Mouse (Mus musculus) lung, embryonic 15.5 days (tissue): Measurements from ENCODE around the gene Ttc28. TPM values are rescaled to one million over a fixed set of nuclear protein-coding genes. Genes with fewer than 3 reads are reported as not detected.
"Not testable (repeated sequence)": the region's sequence is repeated elsewhere in the genome, so short reads cannot be mapped to it uniquely, and the experiment has no call there.

Experiments
- ATAC-seq: fragments of 200-750 bp; cut with Nextera tagmentation; 2 replicates; pipeline ENCODE4 v1.8.0; 2017; ENCODE audit warnings: moderate number of reproducible peaks, borderline replicate concordance; ENCODE audit not compliant: low FRiP score, low TSS enrichment; ENCODE audit errors: extremely low read depth
- H3K27ac ChIP-seq: fragments of 300-500 bp; sonication (generic); 2 replicates; pipeline ENCODE4 v1.5.1; 2015; ENCODE audit warnings: moderate library complexity, mild to moderate bottlenecking, inconsistent platforms
- H3K27me3 ChIP-seq: fragments of 300-500 bp; sonication (generic); 2 replicates; pipeline ENCODE4 v1.6.1; 2015; ENCODE audit warnings: inconsistent platforms
- H3K36me3 ChIP-seq: fragments of 300-500 bp; sonication (generic); 2 replicates; pipeline ENCODE4 v1.6.1; 2015; ENCODE audit warnings: inconsistent platforms
- H3K4me1 ChIP-seq: fragments of 300-500 bp; sonication (generic); 2 replicates; pipeline ENCODE4 v1.6.1; 2015; ENCODE audit warnings: inconsistent platforms
- H3K4me2 ChIP-seq: fragments of 300-500 bp; sonication (generic); 2 replicates; pipeline ENCODE4 v1.6.1; 2015; ENCODE audit warnings: inconsistent platforms, mild to moderate bottlenecking, moderate library complexity
- H3K4me3 ChIP-seq: fragments of 300-500 bp; sonication (generic); 2 replicates; pipeline ENCODE4 v1.5.1; 2015; ENCODE audit warnings: mild to moderate bottlenecking, inconsistent platforms
- H3K9ac ChIP-seq: fragments of 300-500 bp; sonication (generic); 2 replicates; pipeline ENCODE4 v1.6.1; 2015; ENCODE audit warnings: inconsistent platforms
- H3K9me3 ChIP-seq: fragments of 300-500 bp; sonication (generic); 2 replicates; pipeline ENCODE4 v1.6.1; 2016; ENCODE audit warnings: inconsistent platforms
- WGBS: fragments of 180-500 bp; shearing (Covaris S2); methylation state at CpG from one replicate; pipeline ENCODE4 v1.1.7; 2015; 5-methylcytosine and 5-hydroxymethylcytosine counted together
- polyA plus RNA-seq: library from polyadenylated mRNA; unstranded; fragments of >200 nt; fragmentation: Nextera tagmentation; extraction: Ambion mirVana; gene quantifications from 2 replicates; pipeline ENCODE4 v1.2.1, GENCODE M21; 2015

Ttc28 gene
- 9.9 and 10.4 TPM in 2 replicates for polyA plus RNA-seq

DNA sequence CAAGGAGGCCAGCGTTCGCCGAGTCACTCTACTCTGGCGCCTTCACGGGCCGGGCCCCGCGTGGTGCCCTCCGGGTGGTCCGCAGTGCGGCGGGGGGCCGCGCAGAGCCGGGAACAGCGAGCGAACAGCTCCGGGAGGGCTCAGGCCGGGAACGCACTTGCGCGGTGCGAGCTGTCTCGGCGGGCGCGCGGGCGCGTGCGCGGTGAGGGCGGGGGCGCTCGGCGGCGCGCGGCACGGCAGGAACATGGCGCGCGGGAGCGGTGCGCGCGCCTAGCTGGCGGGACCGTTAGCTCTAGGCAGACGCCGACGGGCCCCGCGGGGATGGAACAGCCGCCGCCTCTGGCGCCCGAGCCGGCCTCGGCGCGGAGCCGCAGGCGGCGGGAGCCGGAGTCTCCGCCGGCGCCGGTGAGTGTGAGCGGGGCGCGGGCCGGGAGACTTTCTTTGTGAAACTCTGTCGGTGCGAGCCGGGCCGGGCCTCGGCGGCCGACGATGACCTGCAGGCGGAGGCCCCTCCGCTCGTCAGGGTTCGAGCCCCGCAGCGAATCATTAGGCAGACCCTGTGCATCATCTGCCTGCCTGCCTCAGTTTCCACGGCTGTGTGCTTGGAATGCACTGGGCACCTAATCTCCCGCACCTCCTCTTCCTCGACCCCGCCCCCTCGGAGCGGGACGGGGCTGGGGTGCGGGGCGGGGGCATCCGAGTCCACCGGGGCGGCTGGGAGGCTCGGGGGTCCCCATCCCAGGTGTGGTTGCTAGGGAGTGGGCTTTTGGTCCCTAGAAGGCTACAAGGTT lies at the start of gene Ttc28:
Ttc28 (plus strand) TSS at position 220 of the 791 bp plus-strand sequence.
- peak within 1 kb of the TSS; percentile 42; the same call in 1 of the 2 replicates for H3K27ac ChIP-seq
- H3K4me1 ChIP-seq, result peaks cover 13% of the 10 kb centered on the region
- peak; percentile 93 for ATAC-seq
- H3K4me3 ChIP-seq, result peak within 1 kb of the TSS; percentile 89
- peak within 1 kb of the TSS; percentile 93 for H3K4me2 ChIP-seq
- peak within 1 kb of the TSS; percentile 86 for H3K9ac ChIP-seq
- H3K36me3 ChIP-seq, result peaks cover 7% of the 10 kb centered on the region; the same call in 1 of the 2 replicates
- under 1% methylated on average over 94 of the region's 101 CpGs for WGBS
- H3K27me3 ChIP-seq, result no peaks in the 10 kb centered on the region
- H3K9me3 ChIP-seq, result no peaks in the 10 kb centered on the region

DNA sequence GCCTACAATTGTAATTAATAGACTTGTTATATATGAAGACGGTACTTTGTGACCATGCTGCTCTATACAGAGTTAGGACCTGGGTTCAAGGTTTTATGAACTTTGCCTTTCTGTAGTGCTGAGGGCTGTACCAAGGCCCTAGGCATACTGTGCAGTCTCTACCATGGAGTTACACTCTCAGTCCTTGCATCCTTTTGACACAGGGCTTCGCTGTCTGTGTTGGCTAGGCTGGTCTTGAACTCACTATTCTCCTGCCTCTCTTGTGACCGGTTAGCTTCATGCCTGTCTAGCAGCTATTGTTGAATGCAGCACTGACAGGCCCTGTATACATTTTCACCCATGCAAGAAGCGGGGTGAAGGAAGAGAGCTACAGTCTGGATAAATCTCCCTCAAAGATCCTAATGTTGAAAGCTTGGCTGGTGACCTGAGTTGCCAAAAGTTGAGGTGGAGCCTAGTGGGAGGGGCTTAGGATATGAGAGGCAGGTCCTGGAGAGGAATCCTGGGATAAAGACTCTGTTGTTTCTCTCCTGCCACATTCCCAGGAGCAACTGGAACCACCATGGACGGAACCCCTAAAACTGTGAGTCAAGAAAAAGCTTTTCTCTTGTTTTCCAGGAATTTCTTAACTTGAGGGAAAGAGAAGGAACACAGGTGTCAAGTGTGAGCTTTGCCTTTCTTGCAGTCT lies 48.4 kb upstream of the Ttc28 start:
- ATAC-seq, result no peak
- Histone ChIP-seq H3K9ac (no peak overlapping the region), H3K27me3 (no peaks in the 10 kb centered on the region), H3K27ac (no peak overlapping the region), H3K36me3 (no peaks in the 10 kb centered on the region; the same call in 1 of the 2 replicates), H3K4me2 (no peak overlapping the region), H3K4me1 (peaks cover 4% of the 10 kb centered on the region), H3K9me3 (no peaks in the 10 kb centered on the region), H3K4me3 (no peak overlapping the region)
- 86% methylated on average over 5 of the region's 5 CpGs for WGBS

DNA sequence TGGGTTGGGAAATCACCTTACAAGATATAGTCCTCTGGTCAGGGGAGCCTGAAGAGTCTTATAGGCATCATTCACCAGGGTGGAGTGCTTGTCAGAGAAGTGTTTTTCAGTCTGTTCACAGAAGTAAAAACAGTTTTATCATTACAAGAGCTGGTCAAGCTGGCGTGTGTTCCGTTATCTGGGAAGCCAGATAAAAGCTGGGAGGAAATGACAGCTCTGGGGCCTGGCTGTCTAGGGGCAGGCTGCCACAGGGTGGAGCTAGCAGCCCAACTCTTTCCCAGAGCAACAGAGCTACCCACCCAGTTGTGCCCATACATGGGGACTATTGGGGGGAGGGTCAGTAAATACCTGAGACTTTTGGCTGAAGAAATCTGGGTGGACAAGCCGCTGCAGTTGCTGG lies 43.6 kb upstream of the Ttc28 start:
- H3K4me2 ChIP-seq, result no peak overlapping the region
- 19% methylated on average over 3 of the region's 3 CpGs for WGBS

GRCm38 (mm10) chr5:110838016-110838415 lies 41.6 kb upstream of the Ttc28 start:
- not testable (repeated sequence) for H3K9ac ChIP-seq, ATAC-seq, H3K36me3 ChIP-seq, H3K4me2 ChIP-seq, H3K4me3 ChIP-seq, H3K9me3 ChIP-seq, H3K27ac ChIP-seq, H3K27me3 ChIP-seq
- 88% methylated on average over 5 of the region's 5 CpGs for WGBS
- H3K4me1 ChIP-seq, result peaks cover 28% of the 10 kb centered on the region

More for the DNA sequence above, 43.6 kb upstream of the Ttc28 start:
- no peak for ATAC-seq
- Histone ChIP-seq H3K4me1 (peaks cover 24% of the 10 kb centered on the region), H3K36me3 (no peaks in the 10 kb centered on the region; the same call in 1 of the 2 replicates), H3K9me3 (no peaks in the 10 kb centered on the region), H3K9ac (no peak overlapping the region), H3K27ac (no peak overlapping the region), H3K27me3 (no peaks in the 10 kb centered on the region), H3K4me3 (no peak overlapping the region)

GRCm38 (mm10) chr5:110839038-110839677 lies 40.4 kb upstream of the Ttc28 start:
- Histone ChIP-seq H3K27me3 (no peaks in the 10 kb centered on the region), H3K9ac (peak overlapping the region; percentile 63), H3K4me2 (peak overlapping the region; percentile 78), H3K9me3 (no peaks in the 10 kb centered on the region), H3K4me1 (peaks cover 28% of the 10 kb centered on the region), H3K36me3 (peaks cover 6% of the 10 kb centered on the region), H3K27ac (peak overlapping the region; percentile 78), H3K4me3 (peak overlapping the region; percentile 69)
- 5% methylated on average over 28 of the region's 28 CpGs for WGBS
- ATAC-seq, result peak; percentile 50

DNA sequence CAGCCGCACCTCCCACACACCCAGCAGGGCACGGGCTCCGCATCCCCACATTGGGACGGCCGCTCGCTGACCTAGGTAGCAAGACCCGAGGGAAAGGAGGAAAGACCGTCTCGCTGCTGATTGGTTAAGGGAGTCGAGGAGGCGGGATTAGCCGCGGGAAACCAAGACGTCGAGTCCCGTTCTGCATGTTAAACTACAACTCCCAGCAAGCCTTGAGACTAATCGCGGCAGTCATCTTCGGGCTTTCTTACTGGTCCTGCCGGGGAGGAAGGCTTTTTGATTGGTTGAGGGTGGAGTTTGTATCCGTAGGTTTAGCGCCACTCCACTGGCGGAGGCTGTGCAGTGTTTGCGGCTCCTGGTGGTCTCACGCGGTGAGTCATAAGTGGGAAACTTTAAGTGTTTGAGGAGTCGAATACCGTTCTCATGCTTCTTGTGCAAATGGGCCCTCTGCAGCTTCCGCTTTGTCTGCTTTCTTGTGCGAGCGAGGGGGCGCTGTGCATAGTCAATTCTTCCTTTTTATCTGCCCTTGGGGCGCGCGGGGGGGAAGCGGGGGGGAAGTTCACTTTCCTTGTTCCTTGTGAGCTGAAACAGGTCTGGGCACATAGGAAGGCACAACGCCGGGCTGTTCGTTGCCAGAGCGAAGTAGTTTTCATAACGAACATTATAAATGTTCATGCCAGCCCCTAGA lies 39.8 kb upstream of the Ttc28 start, which contains the start of the genes Hscb and Chek2:
Hscb (minus strand) TSS at position 100 of the 688 bp plus-strand sequence.
Chek2 (plus strand) TSS at position 302 of the 688 bp plus-strand sequence.
- Histone ChIP-seq H3K9me3 (no peaks in the 10 kb centered on the region), H3K4me3 (peak within 1 kb of the TSS; percentile 69), H3K9ac (peak within 1 kb of the TSS; percentile 63), H3K27ac (peak within 1 kb of the TSS; percentile 89), H3K27me3 (no peaks in the 10 kb centered on the region), H3K4me1 (peaks cover 28% of the 10 kb centered on the region), H3K4me2 (peak within 1 kb of the TSS; percentile 78), H3K36me3 (peaks cover 8% of the 10 kb centered on the region)
- peak; percentile 98 for ATAC-seq
- under 1% methylated on average over 41 of the region's 41 CpGs for WGBS

- Histone ChIP-seq H3K4me2 (peak overlapping the region; percentile 78), H3K9me3 (no peaks in the 10 kb centered on the region), H3K36me3 (peaks cover 9% of the 10 kb centered on the region), H3K27me3 (no peaks in the 10 kb centered on the region), H3K4me3 (peak overlapping the region; percentile 69), H3K9ac (peak overlapping the region; percentile 44), H3K27ac (peak overlapping the region; percentile 89), H3K4me1 (peaks cover 28% of the 10 kb centered on the region)
- ATAC-seq, result no peak
- 5% methylated on average over 4 of the region's 4 CpGs for WGBS
Observed at GRCm38 (mm10) chr5:110840465-110840864, 39.1 kb upstream of the Ttc28 start.

DNA sequence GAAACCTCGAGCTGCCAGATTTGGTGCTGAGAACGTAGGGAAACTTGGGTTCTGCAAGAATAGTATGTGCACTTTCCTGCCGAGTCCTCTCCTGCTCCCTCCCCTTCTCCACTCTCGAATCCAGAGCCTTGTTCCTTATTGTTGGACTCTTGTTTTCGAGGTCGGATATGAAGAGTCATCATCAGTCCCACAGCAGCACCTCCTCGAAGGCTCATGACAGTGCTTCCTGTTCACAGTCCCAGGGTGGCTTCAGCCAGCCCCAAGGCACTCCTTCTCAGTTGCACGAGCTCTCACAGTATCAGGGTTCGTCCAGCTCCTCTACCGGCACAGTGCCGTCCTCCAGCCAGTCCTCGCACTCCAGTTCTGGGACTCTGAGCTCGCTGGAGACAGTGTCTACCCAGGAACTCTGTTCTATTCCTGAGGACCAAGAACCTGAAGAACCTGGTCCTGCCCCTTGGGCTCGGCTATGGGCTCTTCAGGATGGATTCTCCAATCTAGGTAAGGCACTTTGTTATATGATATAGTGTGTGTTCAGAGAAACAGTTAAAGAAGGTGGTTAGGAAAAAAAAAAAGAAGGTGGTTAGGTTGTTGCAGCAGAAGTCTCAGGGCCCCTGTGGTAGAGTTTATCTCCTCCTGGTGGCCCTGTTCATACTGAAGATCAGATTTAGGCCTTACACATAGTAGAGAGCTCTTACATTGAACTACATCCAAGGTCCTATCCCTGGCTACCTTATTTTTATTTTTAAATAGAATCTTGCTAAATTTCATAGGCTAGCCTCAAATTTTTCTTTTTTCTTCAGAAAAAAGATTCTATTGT lies 38.3 kb upstream of the Ttc28 start:
- Histone ChIP-seq H3K27ac (no peak overlapping the region), H3K9ac (no peak overlapping the region), H3K36me3 (peaks cover 9% of the 10 kb centered on the region), H3K9me3 (no peaks in the 10 kb centered on the region), H3K4me1 (peaks cover 24% of the 10 kb centered on the region), H3K4me2 (peak overlapping the region; percentile 78; the same call in 1 of the 2 replicates), H3K27me3 (no peaks in the 10 kb centered on the region), H3K4me3 (peak overlapping the region; percentile 69; the same call in 1 of the 2 replicates)
- ATAC-seq, result no peak
- 87% methylated on average over 14 of the region's 14 CpGs for WGBS

DNA sequence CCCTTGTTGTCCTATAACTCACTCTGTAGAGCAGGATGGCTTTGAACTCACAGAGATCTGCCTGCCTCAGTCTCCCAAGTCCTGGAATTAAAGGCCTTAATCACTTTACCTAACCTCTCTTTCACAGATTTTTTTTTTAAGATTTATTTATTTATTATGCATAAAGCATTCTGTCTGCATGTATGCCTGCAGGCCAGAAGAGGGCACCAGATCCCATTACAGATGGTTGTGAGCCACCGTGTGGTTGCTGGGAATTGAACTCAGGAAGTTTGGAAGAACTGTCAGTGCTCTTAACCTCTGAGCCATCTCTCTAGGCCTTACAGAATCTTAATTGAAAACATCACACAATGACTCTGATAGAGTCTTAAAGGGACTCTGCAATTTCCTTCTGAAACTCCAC lies 26.6 kb upstream of the Ttc28 start:
- Histone ChIP-seq H3K9ac (no peak overlapping the region), H3K4me3 (no peak overlapping the region), H3K4me1 (no peaks in the 10 kb centered on the region), H3K4me2 (no peak overlapping the region), H3K27ac (no peak overlapping the region), H3K9me3 (no peaks in the 10 kb centered on the region), H3K27me3 (no peaks in the 10 kb centered on the region), H3K36me3 (peaks cover 17% of the 10 kb centered on the region)
- 71% methylated on average over 1 of the region's 1 CpGs for WGBS
- ATAC-seq, result no peak

DNA sequence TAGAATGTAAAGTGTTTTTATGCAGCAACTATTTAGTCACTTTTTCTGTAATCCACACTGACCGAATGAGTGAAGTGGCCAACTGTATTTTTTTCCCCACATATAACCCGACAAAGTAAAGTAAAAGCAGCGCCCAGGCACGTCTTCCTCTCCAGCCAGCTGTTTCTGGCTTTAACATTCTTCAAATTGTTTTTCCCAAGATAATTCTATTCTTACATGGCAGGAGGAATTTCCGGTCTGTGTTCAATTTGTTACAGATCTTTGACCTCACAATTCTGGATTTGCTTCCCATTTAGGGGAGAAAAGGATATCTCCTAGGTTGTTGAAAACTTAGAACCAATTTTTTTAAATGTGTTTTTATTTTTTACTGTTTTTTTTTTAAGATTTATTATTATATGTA lies 22.5 kb upstream of the Ttc28 start:
- 50% methylated on average over 5 of the region's 5 CpGs for WGBS
- no peak for ATAC-seq
- Histone ChIP-seq H3K4me1 (peaks cover 8% of the 10 kb centered on the region; the same call in 1 of the 2 replicates), H3K9me3 (no peaks in the 10 kb centered on the region), H3K4me2 (no peak overlapping the region), H3K27me3 (no peaks in the 10 kb centered on the region), H3K27ac (no peak overlapping the region), H3K4me3 (no peak overlapping the region), H3K9ac (no peak overlapping the region), H3K36me3 (peaks cover 3% of the 10 kb centered on the region; the same call in 1 of the 2 replicates)
